Mouse (Mus musculus): ENCODE measurements around the gene Cask. TPM values are rescaled to one million over a fixed set of nuclear protein-coding genes. Genes with fewer than 3 reads are reported as not detected.

Cask gene
- total RNA-seq, 4 experiments from 2014 or later: 102 to 113 (median 107) TPM

DNA sequence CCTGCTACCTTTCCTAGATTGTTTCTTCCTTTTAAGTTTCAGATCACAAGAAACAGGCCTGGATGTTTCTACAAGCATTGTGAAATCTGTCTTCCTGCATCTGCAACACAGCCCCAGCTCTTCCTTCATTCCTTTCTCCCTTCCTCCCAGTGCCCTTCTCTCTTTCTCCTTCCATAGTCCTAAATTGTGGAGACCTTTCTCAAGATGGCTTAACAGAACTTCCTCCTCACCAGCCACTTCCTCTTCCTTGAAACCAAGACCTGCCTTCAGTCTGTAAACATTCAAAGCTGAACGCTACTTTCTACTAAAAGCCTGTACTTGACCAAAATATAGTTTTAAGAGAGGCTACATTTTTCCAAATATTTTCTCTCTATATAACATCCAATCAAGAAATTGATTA, 214.8 kb downstream of the Cask start:
- DNase-seq (ENCODE audit: low spot score in 2 of 2): no peak

DNA sequence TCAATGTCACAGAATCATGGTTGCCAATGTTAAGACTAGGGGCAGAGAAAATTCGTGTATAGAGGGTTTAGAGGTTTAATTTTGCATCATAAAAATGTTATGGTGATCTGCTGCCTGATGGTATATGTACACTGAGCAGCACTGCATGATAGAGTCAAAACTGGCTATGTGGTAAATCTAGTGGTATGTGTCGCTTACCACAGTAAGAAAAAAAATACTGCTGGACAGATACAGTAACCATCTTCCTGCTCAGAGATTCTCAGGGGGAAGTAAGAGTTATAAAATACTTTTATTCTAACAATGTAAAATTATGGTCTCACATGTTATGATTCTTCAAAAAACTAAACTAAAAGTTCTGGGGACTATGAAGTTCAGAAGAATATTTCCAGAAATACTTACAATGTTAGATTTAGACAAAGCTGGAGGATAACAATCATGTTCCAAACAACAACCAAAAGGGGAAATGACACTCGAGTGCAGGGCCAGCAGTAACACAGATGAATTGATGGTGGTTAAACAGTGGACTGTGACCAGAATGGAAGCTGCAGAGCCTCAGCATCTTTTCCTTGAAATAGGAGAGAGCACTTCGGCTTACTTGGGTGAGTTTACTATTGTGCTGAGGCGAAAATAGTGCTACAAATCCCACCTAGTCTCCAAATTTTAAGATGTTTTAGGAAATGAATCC, 219.4 kb downstream of the Cask start, which contains the start of gene Gpr34:
Gene Gpr34 (plus strand): TSS at position 491 of the 685 bp plus-strand sequence.
- DNase-seq (ENCODE audit: low spot score in 2 of 2): no peak

DNA sequence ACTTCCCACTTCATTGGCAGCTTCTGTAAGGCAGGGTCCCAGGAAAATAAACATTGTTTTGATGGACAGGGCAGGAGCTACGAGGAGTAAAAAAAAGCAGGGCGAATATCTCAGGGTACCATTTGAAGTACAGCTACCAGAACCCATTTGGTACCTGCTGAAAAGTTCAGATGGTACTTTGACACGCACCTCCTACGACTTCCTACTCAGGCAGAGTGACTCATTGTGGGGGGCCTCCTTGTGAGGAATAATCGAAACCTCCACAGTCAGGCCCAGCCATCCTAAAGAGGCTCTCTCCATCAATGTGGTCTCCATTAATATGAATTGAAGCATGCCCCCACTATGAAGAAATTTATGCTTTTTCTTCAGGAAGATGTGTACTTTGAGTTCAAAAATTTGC, 228.5 kb downstream of the Cask start:
- DNase-seq (ENCODE audit: low spot score in 2 of 2): no peak

DNA sequence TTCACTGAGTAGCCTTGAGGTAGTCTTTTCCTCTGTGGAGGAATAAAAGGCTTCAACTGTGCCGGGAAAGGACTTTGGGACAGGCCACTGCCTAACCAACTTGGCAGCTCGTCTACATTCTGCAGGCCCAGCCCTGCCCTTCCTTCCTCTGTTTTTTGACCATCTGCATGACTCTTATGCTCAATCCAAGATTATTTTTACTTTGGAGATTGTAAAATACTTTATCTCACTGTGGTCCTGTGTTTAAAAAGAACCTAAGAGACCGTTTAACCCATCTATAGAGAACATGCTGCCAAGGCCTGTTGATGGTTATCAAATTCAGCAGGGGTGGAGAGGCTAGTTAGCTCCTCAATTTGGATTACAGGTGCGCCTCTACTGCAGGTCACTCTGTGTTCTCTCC, 229.7 kb downstream of the Cask start:
- DNase-seq (ENCODE audit: low spot score in 2 of 2): no peak

DNA sequence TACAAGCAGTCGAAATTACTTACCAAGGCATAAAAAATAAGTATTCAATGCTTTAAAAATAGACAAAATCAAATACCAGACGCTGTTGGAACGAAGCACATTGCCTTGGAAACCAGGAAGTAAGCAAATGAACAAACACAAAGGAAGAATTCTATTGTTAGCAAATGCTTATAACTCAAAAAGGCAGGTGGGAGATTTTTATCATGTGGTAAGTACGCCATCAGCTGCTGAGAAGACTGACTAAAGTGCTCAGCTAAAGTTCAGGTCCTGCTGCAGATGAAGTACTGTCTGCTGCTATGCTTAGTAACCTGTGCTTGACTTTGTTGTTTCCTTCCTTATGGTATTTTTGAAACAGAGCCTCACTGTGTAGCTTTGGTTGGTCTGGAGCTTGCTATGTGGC, 232.7 kb downstream of the Cask start:
- no peak for DNase-seq (ENCODE audit: low spot score in 2 of 2)

DNA sequence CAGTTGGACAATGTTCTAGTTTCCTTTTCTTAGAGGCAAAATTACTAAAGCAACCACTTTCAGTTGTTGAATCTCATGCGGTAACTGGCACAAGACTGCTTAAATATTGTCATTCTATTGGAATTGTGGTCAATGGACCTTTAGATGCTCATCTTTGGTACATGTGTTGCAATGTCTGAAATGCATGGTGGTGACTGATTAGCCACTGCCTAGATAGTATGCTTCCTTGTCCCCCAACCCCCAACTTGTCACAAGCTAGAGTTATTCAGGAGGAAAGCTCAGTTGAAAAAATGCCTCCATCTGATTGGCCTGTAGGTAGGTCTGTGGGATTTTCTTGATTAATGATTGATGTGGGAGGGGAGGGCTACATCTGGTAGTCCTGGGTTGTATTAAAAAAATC, 233.9 kb downstream of the Cask start:
- DNase-seq (ENCODE audit: low spot score in 2 of 2): no peak

DNA sequence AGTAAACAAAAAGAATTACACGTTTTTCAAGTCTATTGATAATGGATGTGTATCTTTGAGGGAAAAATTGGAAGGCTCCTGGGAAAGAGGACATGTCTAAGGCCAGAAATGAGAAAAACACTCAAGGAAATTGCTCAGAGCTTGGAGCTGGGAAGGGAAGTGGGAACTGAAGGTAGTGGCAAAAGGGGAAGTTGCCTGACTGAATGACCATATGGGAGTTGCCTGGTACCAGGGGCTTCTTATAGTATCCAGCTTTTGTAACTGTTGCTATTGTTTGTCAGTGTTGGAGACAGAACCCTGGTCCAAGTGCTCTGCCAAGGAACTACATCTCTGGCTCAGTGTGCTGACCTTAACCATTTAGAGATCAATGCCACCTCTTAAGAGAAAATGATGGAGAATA, 234.4 kb downstream of the Cask start:
- no peak for DNase-seq (ENCODE audit: low spot score in 2 of 2)

DNA sequence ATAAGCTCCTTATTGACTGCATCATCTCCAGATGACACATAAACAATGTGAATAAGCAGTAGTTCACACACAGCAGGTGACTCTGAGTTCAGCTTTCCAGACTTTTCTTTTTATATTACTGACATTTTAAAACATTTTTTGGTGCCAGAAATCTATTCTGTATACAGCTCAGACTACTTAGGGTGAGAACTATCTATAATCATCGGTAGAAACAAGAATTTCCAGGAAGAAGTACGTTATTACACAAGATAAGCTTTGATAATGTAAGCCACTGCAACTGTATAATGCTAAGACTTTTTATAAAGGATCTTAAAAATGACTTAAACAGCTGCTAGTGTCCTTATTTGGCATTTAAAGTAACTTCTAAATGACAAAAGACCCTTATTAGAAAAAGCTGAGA, 239.1 kb downstream of the Cask start:
- DNase-seq (ENCODE audit: low spot score in 2 of 2): no peak

DNA sequence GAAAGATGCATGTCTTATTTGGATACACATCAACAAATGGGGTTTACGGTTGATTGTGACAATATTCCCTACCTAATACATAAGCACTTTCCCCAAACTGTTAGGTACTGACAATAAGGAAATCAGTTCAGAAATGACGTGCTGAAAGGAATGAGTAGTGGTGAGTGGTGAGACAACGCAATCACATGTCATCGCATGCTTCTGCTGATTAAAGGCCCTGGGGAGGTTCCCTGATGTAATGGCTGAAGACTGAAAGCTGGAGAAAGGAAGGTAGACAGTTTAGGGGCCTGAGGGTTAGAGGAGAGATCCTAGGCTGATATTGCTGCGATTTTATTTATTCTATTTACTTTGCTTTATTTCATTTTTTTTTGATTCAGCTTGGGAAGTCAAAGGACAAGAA, 240.1 kb downstream of the Cask start:
- no peak for DNase-seq (ENCODE audit: low spot score in 2 of 2)

DNA sequence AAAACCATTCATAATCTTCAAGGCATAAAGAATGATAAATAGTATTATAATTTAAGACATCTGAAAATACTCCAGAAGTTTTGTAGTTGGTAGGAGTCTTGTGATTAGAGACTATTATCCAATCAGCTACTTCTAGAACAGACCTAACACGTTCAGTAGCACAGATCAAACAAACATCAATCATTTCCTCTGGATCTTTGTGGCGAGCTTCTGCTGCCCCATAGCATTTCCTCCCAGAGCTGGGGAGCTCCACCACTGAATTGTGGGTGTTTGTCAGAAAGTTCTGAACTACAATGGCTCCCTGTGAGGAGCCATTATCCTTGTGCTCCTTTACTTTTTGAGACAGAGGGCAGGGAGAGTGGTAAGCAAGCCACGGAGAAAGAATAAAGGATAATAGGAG, 243.4 kb downstream of the Cask start:
- no peak for DNase-seq (ENCODE audit: low spot score in 2 of 2)

DNA sequence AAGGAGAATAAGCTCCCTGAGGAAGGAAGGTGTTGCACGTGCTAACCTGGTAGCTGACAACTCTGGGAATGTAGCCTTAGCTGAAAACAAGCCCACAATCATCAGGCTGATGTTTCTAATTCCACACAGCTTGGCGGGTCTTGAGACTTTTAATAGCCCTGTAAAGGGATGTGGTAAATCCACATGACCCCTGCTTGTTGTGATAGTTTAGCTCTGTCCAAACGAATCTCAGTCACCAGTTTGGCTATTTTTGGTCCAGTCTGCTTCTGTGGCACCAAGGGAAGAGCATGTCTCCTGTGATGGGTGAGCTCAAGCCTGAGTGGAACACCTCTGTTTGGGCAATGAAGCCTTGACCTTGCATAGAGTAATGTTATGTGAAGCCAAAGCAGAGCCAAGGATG, 244.4 kb downstream of the Cask start:
- DNase-seq (ENCODE audit: low spot score in 2 of 2): no peak

DNA sequence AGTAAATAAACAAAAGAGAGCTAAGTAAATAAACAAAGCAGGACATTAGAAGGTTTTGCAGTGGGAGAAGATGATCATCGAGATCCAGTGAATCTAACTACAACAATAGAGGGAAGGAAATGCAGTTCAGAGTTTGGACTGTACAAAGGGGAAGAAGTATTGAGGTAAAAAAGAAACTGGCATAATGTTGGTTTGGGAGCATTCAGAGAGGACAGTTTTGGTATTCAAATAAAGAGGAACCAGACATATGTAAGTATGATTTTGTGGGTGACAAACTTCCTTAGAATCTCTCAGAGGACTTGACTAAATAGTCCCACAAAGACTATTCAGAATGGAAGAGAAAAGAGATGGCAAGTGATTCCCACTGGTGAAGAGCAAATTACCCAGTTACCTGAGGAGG, 251.2 kb downstream of the Cask start:
- no peak for DNase-seq (ENCODE audit: low spot score in 2 of 2)

DNA sequence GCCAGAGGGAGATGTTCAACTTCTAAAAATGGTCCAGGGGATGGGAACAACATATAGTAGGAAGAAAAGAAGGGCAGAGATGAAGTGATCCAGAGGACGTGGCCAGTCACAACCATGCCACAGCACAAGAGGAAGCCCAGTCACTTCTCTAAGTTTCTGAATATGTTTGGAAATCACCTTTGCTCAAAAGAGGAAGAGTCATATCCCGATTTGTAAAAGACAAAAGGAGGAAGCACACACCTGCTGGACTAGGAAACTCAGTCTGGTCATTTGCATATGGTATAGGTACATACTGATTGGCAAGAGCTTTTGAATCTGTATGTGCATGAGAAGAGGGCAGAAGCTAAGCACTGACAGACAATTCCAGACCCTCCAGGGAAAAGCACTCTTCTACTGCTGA, 251.8 kb downstream of the Cask start:
- no peak for DNase-seq (ENCODE audit: low spot score in 2 of 2)

DNA sequence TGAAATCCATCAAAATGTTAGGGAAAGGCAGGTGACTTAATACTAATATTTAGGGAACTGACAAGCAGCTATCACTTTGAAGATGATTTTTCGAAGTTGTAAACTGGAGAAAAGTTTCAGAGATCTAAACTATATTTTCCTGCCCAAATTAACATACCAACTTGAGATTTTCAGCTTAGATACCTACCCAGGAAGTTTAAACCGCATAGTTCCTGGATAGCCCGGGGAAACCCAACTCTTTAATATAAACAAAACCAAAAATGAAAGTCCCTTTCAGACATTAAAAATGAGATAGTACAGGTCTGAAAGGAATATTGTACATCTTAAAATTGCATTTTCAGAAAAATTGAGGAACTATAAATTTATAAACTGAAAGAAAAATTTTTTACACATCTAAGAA, 273.5 kb downstream of the Cask start:
- DNase-seq (ENCODE audit: low spot score in 2 of 2): no peak

DNA sequence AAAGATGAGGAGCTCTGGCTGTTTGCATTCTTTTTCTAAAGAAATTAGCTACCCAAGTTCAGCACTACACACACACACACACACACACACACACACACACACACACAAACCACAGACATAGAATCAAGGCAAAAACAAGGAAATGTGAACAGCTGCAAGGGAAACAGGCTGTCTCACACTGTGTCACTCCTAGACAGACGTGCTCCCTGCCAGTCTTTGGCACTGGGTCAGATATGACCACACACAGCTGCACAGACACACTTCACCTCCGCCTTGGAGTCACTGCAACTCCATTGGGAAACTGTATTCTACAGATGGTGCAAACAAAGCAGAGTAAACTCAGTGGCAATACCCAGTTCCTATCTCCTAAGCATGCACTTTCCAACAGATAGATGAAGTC, 274.6 kb downstream of the Cask start:
- DNase-seq (ENCODE audit: low spot score in 2 of 2): peak in 1 of 2 experiments; percentile 39

DNA sequence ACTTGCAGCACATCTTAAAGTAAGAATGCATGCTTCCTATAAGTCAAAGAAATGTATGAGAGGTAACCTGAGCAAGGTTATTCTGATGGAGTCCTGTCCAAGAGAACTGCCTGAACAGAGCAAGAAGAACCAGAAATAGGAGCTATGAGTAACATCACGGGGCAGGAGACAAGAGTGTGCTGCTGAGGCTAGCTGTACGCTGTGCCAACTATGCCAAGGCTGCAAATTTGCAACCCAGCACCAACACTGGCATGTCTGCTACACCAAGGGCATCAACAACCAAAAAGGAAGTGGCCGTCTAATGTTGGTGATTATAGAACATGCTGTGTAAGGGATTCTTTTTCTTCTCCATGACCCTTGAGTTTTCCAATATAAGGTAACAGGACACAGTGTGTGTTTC, 276.3 kb downstream of the Cask start:
- DNase-seq (ENCODE audit: low spot score in 2 of 2): no peak

DNA sequence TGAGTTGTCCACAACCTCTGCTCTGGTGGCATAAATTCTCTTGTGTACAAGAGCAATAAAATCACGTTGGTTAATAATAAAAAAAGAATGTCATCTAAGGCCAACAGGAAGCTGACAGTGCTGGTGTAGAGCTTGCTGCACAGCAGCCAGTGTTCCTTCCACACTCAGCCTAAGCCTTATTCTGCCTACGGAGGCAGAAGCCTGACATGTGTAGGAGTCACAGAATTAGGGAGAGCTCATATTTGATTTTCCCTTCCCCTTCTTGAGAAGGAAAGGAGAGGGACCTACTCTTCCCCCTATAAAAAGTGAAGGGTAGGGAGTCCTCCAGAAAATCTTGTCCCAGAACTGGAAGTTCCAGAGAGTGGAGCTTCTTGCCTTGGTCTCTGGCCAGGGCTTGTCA, 276.9 kb downstream of the Cask start:
- DNase-seq (ENCODE audit: low spot score in 2 of 2): no peak

DNA sequence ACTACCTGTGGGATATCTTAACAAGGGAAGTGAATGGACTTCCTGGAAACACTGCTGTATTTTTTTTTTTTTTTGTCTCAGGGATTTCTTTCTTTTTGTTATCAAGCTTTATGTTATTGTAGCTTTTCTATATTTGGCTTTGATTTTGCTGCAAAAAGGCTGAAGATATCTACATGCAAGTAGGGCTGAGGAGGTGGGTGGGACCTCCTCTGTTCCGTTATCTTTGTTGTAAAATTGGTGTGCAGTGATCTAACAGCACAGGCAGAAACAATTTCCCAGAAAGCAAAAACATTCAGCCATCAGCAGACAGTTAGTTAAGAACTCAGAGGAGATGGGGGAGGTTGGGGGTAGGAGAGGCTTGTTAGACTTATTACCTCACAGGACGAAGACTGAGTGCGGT, 296.7 kb downstream of the Cask start:
- no peak for DNase-seq (ENCODE audit: low spot score in 2 of 2)

DNA sequence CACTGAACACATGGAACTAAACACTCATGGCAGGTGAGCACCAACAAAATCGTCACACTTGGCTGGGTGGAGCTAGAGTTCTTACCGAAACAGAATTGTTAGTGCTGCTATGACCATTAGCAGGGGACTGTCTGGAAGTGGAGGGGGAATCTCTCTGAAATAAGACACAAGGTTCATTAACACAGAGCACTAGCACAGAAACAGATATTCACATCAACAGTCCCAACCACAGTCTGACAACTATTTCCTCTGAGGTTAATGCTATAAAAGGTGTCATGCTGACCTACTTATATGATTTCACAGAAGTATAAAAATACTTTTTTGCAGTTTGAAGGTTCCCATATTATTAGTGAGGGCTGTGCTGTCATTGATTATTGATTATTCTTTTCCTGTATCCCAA, 298.9 kb downstream of the Cask start:
- no peak for DNase-seq (ENCODE audit: low spot score in 2 of 2)

DNA sequence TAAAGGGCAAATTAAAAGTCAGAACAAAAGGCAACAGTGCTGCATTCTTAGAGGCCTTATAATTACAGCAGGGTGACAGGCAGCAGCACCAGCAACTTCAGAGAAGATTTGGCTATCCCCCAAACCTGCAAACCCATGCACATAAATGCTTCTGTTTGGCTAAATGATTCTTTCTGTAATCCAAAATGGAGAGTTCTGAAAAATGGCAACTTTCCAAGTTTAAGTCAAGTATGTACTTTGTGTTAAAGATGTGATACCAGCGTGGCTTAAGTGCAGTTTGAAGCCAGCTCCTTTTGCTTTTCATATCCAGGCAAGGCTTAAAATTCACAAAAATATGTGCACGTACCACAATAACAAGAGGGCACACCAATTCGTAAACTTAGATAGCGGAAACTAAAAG, 299.6 kb downstream of the Cask start:
- DNase-seq (ENCODE audit: low spot score in 2 of 2): no peak

DNA sequence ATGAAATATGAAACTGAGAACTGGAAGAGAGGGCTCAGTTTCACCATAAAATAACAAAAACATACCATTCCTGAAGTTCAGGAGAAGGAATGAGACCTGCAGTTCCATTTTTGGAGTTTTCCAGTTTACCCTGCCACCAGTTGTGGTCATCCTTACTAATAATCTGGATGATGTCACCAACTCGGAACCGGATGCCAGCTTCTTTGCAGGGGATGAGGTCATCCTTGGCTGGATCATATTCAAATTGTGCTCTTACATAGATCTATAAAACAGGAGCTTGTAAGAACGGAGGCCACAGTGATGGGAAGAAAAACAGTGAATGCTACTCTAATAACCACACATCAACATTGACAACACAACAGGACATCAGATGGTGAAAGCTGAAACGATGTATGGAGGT, 302.1 kb downstream of the Cask start:
- no peak for DNase-seq (ENCODE audit: low spot score in 2 of 2)

DNA sequence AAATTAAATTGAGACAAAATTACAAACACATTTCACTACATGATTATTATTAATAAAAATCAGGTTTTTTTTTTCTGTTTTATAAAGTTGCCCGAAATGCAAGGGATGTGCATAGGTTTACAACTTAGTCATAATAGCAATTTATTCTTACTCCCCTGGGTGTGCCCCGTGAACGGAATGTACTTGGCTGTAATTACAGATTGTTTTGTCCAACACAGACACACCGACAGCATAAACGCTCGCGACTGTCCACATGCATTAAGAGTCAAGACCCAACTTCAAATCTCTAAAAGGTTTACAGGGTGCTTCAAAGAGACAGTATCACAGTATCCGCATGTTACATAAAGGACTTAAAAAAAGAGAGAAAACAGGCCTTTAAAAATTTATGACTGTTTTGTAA, 329.9 kb downstream of the Cask start:
- DNase-seq (ENCODE audit: low spot score in 2 of 2): no peak

DNA sequence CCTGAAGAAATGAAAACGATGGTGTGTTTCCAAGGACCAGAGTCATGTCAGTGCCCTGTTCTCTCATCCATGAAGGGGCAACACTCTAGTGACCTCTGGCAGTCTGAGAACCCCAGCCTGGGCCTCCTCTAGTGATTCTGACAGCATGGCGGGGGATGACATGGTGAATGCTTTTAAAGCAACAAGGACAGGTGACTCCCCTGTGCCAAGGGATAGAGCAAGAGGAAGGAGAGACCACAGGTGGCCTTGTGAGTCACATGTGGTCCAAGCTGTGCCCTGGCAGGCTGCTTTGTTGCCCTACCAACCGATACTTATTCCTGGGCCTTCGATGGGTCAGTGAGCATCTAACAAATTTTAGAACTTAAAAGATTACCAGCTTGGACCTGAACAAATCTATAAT, 330.6 kb downstream of the Cask start:
- DNase-seq (ENCODE audit: low spot score in 2 of 2): no peak

DNA sequence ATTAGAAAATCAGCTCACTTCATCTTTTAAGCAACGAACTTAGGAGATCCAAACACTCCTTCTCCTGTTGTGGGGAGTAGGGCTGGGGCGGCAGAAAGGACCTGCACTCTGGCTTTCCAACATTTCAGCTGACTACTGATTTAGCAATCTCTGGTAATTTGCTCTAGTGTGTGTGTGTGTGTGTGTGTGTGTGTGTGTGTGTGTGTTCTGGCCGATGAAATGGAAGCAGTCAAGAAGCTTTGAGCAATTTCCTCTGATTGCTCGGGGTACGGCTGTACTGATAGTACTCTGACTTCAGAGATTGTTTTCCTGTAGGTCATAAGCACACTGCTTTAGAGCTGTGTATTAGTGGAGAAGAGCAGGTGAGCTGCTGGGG, 331.8 kb downstream of the Cask start:
- no peak for DNase-seq (ENCODE audit: low spot score in 2 of 2)
